Mouse (Mus musculus) B cell, adult 2 months (primary cell): Measurements from ENCODE around the gene Prss29.
A peak's percentile ranks its signal among the peaks of the same experiment; 100 is the strongest.

Experiments used
- DNase-seq, 2 experiments: peaks; one replicate each; pipeline ENCODE4 v3.0.0; 2022

Gene Prss29

DNA sequence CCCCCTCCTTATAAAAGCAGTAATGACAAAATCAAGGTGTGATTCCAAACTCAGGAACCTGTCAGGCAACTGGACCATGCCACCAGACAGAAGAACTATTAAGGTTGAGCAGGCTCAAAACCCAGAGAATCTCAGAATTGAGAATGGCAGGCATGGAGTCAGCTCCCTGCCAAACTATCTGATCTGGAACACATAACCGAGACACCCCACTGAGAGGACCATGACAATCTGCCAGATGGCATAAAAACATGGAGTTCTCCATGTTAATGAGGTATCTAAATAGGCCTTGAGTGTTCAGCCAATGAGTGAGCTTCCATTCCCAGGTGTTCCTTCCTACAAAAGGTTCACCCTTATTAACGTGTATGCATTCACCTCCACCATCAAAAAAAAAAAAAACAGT, 42.8 kb downstream of the Prss29 start:
- no peak for DNase-seq

DNA sequence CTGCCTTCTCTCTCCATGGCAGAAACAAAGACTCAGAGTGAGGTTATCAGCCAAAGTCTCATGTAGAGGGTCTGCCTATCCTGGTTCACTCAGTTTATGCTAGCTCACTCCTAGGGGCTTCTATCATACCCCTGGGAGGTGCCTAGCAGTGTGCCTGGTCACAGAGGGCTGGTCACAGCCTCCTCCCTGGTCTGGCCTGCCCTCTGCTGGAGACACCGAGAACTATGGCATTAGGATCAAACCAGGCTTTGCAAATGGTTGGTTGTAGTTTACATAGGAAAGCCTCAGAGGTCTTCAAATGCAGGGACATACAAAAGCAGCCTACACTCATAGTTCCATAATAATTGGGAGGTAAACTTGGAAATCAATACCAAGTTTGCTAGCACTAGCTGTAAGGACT, 45.3 kb downstream of the Prss29 start:
- peak; percentile 44 to 51 for DNase-seq

- DNase-seq = no peak
Observed at GRCm38 (mm10) chr17:25366005-25366404, 47.6 kb downstream of the Prss29 start, which contains the start of gene Tpsb2. Gene Tpsb2 (plus strand): TSS chr17:25366305.

DNA sequence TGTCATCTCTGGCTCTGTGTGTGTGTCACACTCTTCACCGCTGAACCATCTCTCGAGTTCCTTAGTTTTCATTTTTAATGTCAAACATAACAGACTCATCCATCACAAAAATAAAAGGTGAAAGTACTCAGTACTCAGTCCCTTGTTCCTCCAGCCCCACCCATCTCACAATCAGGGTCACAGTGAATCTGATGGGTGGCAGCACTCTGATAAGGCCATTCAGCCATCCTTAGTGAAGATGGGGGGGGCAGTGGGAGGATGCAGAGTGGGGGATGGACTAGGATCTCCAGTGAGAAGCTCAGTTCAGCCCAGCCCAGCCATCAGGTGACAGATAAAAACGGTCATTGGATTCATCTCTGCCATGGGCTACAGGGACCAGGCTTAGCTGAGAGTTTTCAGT, 50.5 kb downstream of the Prss29 start, which contains the start of gene Tpsg1:
TSS of gene Tpsg1 (plus strand) at position 301 of the 400 bp plus-strand sequence.
- no peak for DNase-seq
